Mouse (Mus musculus) kidney, embryonic 14.5 days (tissue): ENCODE results near the gene Susd4. TPM values are rescaled to one million over a fixed set of nuclear protein-coding genes. Genes with fewer than 3 reads are reported as not detected.

Experiments
- ATAC-seq: fragments of 200-750 bp; cut with Nextera tagmentation; 2 replicates; pipeline ENCODE4 v1.8.0; 2017; ENCODE audit warnings: moderate number of reproducible peaks, mild to moderate bottlenecking, moderate TSS enrichment, moderate library complexity; ENCODE audit not compliant: low FRiP score, low TSS enrichment
- H3K27ac ChIP-seq: fragments of 300-500 bp; sonication (generic); 2 replicates; pipeline ENCODE4 v1.5.1; 2014; ENCODE audit warnings: low read depth, mild to moderate bottlenecking, low read length, moderate library complexity, mixed read lengths
- H3K27me3 ChIP-seq: fragments of 300-500 bp; sonication (generic); 2 replicates; pipeline ENCODE4 v1.6.1; 2014; ENCODE audit warnings: mild to moderate bottlenecking, low read length; ENCODE audit not compliant: control insufficient read depth, insufficient read depth
- H3K36me3 ChIP-seq: fragments of 300-500 bp; sonication (generic); 2 replicates; pipeline ENCODE4 v1.6.1; 2014; ENCODE audit warnings: low read length, mixed read lengths; ENCODE audit not compliant: control insufficient read depth, insufficient read depth
- H3K4me1 ChIP-seq: fragments of 300-500 bp; sonication (generic); 2 replicates; pipeline ENCODE4 v1.6.1; 2014; ENCODE audit warnings: low read length, mixed read lengths; ENCODE audit not compliant: control insufficient read depth, insufficient read depth
- H3K4me2 ChIP-seq: fragments of 300-500 bp; sonication (generic); replicated peaks from 2 replicates; pipeline ENCODE4 v1.6.1; 2014; ENCODE audit warnings: low read depth, mild to moderate bottlenecking, low read length
- H3K4me3 ChIP-seq: fragments of 300-500 bp; sonication (generic); 2 replicates; pipeline ENCODE4 v1.5.1; 2014; ENCODE audit warnings: mild to moderate bottlenecking, low read length
- H3K9ac ChIP-seq: fragments of 300-500 bp; sonication (generic); 2 replicates; pipeline ENCODE4 v1.6.1; 2014; ENCODE audit warnings: low read depth, mild to moderate bottlenecking, low read length, moderate library complexity
- H3K9me3 ChIP-seq: fragments of 300-500 bp; sonication (generic); 2 replicates; pipeline ENCODE4 v1.6.1; 2016; ENCODE audit warnings: low read length; ENCODE audit not compliant: control insufficient read depth
- WGBS: fragments of 180-500 bp; shearing (Covaris S2); extraction: QIAGEN DNeasy Blood & Tissue Kit; methylation state at CpG from one replicate; pipeline ENCODE4 v1.1.7; 2014; 5-methylcytosine and 5-hydroxymethylcytosine counted together
- polyA plus RNA-seq: library from polyadenylated mRNA; unstranded; fragments of >200 nt; fragmentation: Nextera tagmentation; extraction: Ambion mirVana; gene quantifications from 2 replicates; pipeline ENCODE4 v1.2.1, GENCODE M21; 2014

Gene Susd4
- polyA plus RNA-seq, 1 experiment from 2014 or later = 23.6 TPM

GRCm38 (mm10) chr1:182797048-182797447 lies 33.4 kb downstream of the Susd4 start:
- Histone ChIP-seq H3K4me1 (peaks cover 9% of the 10 kb centered on the region), H3K4me3 (no peak overlapping the region), H3K9me3 (no peaks in the 10 kb centered on the region), H3K36me3 (no peaks in the 10 kb centered on the region), H3K4me2 (no peak overlapping the region), H3K27me3 (no peaks in the 10 kb centered on the region), H3K27ac (no peak overlapping the region), H3K9ac (no peak overlapping the region)
- WGBS = 34% methylated on average over 14 of the region's 14 CpGs
- ATAC-seq = no peak

DNA sequence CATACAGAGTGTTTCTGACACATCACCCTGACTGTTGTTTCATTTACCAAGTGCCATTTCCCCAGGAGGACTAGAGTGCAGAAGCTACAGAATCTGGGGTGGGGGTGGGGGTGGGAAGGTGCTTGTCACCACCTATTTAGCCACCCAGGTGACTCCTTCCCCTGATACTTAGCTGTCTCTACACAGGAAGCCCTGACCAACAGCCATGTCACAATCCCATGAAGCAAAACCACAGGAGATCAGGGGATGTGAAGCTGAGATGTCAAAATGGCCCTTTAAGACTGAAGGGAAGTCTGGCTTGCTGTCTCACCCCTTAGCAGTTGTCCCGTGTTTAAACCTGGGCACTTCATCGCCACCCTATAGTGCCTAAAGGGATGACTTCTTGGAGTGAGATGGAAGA lies 37.9 kb downstream of the Susd4 start:
- Histone ChIP-seq H3K27me3 (no peaks in the 10 kb centered on the region), H3K9ac (no peak overlapping the region), H3K27ac (no peak overlapping the region), H3K4me2 (no peak overlapping the region), H3K4me3 (no peak overlapping the region), H3K4me1 (no peaks in the 10 kb centered on the region), H3K36me3 (no peaks in the 10 kb centered on the region), H3K9me3 (no peaks in the 10 kb centered on the region)
- no peak for ATAC-seq
- 79% methylated on average over 2 of the region's 2 CpGs for WGBS

GRCm38 (mm10) chr1:182802891-182803290 lies 39.2 kb downstream of the Susd4 start:
- 67% methylated on average over 15 of the region's 15 CpGs for WGBS

DNA sequence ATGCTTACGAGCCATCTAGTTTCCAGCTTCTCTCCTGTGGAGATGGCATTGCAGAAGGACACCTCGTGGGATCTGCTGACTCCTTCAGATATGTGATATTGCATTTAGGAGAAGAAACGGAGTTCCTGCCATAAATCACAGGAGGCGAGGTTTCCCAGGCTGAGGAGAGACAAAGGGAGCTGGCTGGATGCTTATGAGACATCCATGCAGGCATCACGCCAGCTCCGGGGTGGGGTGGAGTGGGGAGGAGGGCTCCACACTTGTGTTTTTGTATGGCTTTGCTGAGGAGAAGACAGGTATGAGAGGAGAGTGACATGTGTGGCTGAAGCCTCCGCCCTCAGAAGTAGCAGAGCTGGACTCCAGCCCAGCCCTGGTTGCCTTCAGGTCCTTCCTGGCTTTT lies 50.3 kb downstream of the Susd4 start:
- H3K9ac ChIP-seq = no peak overlapping the region
- 34% methylated on average over 7 of the region's 7 CpGs for WGBS
- ATAC-seq = peak; percentile 46
- H3K4me2 ChIP-seq = no peak overlapping the region
- H3K27me3 ChIP-seq = no peaks in the 10 kb centered on the region
- no peak overlapping the region for H3K27ac ChIP-seq
- no peaks in the 10 kb centered on the region for H3K36me3 ChIP-seq
- H3K4me1 ChIP-seq = peaks cover 15% of the 10 kb centered on the region
- H3K4me3 ChIP-seq = no peak overlapping the region
- peaks cover 8% of the 10 kb centered on the region for H3K9me3 ChIP-seq

More at GRCm38 (mm10) chr1:182802891-182803290, 39.2 kb downstream of the Susd4 start:
- H3K4me3 ChIP-seq = no peak overlapping the region
- H3K27ac ChIP-seq = no peak overlapping the region
- no peaks in the 10 kb centered on the region for H3K4me1 ChIP-seq
- no peak overlapping the region for H3K9ac ChIP-seq
- H3K36me3 ChIP-seq = no peaks in the 10 kb centered on the region
- no peak overlapping the region for H3K4me2 ChIP-seq
- ATAC-seq = no peak
- H3K27me3 ChIP-seq = no peaks in the 10 kb centered on the region
- no peaks in the 10 kb centered on the region for H3K9me3 ChIP-seq

GRCm38 (mm10) chr1:182814566-182814965 lies 50.9 kb downstream of the Susd4 start:
- Histone ChIP-seq H3K36me3 (no peaks in the 10 kb centered on the region), H3K4me1 (peaks cover 20% of the 10 kb centered on the region), H3K4me2 (no peak overlapping the region), H3K27ac (no peak overlapping the region), H3K27me3 (no peaks in the 10 kb centered on the region), H3K9ac (no peak overlapping the region), H3K9me3 (peaks cover 8% of the 10 kb centered on the region), H3K4me3 (no peak overlapping the region)
- ATAC-seq = no peak
- WGBS = 67% methylated on average over 6 of the region's 6 CpGs

- H3K9ac ChIP-seq = no peak overlapping the region
- H3K27me3 ChIP-seq = no peaks in the 10 kb centered on the region
- no peaks in the 10 kb centered on the region for H3K36me3 ChIP-seq
- H3K4me3 ChIP-seq = no peak overlapping the region
- no peak overlapping the region for H3K27ac ChIP-seq
- no peak for ATAC-seq
- peaks cover 24% of the 10 kb centered on the region for H3K4me1 ChIP-seq
- WGBS = 60% methylated on average over 5 of the region's 5 CpGs
- no peak overlapping the region for H3K4me2 ChIP-seq
- H3K9me3 ChIP-seq = peaks cover 3% of the 10 kb centered on the region
Measured at GRCm38 (mm10) chr1:182817106-182817505, 53.4 kb downstream of the Susd4 start.

- 26% methylated on average over 6 of the region's 6 CpGs for WGBS
- Histone ChIP-seq H3K4me2 (no peak overlapping the region), H3K9me3 (no peaks in the 10 kb centered on the region; the same call in 1 of the 2 replicates), H3K9ac (no peak overlapping the region), H3K4me3 (no peak overlapping the region), H3K27me3 (no peaks in the 10 kb centered on the region), H3K27ac (no peak overlapping the region), H3K36me3 (no peaks in the 10 kb centered on the region), H3K4me1 (peaks cover 24% of the 10 kb centered on the region)
- ATAC-seq = no peak
Measured at GRCm38 (mm10) chr1:182817624-182818023, 54.0 kb downstream of the Susd4 start.

DNA sequence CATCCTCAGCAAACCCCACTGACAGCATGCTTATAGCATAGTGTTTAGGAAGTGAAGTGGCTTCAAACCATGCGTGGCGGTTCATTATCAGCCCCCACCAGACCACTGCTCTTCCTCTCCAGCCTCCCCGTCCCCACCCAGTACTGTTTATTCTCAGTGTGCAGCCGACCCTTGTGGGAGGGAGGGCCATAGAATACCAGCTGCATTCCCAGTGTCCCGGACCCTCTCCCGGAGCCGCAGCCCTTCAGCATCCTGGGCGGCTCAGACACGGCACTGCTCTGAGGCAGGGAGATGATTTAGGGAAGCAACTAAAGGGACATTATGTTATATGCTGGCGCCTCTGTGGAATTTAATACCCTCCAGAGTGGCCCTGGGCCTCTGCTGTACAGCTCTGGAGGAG lies 55.3 kb downstream of the Susd4 start:
- no peak overlapping the region; the same call in 1 of the 2 replicates for H3K4me2 ChIP-seq

GRCm38 (mm10) chr1:182822729-182823128 lies 59.1 kb downstream of the Susd4 start:
- 0 out of 2 replicates have a peak, but pooled peaks cover 21% of the 10 kb centered on the region for H3K4me1 ChIP-seq
- H3K9ac ChIP-seq = no peak overlapping the region
- no peaks in the 10 kb centered on the region for H3K36me3 ChIP-seq
- no peaks in the 10 kb centered on the region for H3K27me3 ChIP-seq
- H3K9me3 ChIP-seq = no peaks in the 10 kb centered on the region
- ATAC-seq = no peak
- H3K27ac ChIP-seq = no peak overlapping the region
- WGBS = 69% methylated on average over 10 of the region's 10 CpGs
- no peak overlapping the region for H3K4me2 ChIP-seq
- H3K4me3 ChIP-seq = no peak overlapping the region

More for the DNA sequence above, 55.3 kb downstream of the Susd4 start:
- H3K9me3 ChIP-seq = no peaks in the 10 kb centered on the region
- ATAC-seq = peak; percentile 88
- WGBS = 9% methylated on average over 10 of the region's 10 CpGs
- peaks cover 24% of the 10 kb centered on the region for H3K4me1 ChIP-seq
- no peaks in the 10 kb centered on the region for H3K27me3 ChIP-seq
- no peak overlapping the region for H3K4me3 ChIP-seq
- peak overlapping the region; percentile 30 for H3K27ac ChIP-seq
- no peaks in the 10 kb centered on the region for H3K36me3 ChIP-seq
- H3K9ac ChIP-seq = no peak overlapping the region
